Comparison of ENCODE assay signal across 21 mouse cellular contexts in the genomic region with DNA sequence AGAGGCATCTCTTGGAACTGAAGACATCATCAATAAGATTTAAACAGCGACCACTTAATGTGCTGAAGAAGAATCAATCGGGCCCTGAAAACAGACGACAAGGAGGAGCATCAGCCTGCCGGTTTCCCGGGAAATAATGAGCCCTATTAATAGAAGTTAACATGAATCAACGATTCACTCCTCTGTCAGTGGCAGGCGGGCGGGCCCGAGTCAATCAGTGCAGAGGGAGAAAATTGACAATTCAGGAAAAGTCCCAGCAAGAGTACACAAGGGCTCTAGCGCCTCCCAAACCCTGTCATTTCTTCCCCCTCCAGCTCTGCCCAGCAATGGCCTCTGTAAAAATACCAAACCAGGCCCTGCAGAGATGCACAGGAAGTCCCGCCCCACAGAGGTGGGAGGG.
A peak's percentile ranks its signal among the peaks of the same experiment; 100 is the strongest.
DNase-seq lines count a peak whose midpoint lies in the region; ATAC-seq and TF ChIP-seq lines count a peak whose summit lies in the region.
"Had no signal": no experiment of that assay in that cellular context is flagged by ENCODE, and none has a peak within 500 bp of the region (broad histone marks: within the 10 kb centered on the region; RNA-seq: fewer than 3 reads in every experiment).

No protein-coding gene starts in this region.

- WGBS in limb, embryonic 14.5 days, result 78% methylated on average over 11 of the region's 11 CpGs
- 90% methylated on average over 11 of the region's 11 CpGs for WGBS in limb, embryonic 10.5 days
- WGBS in midbrain, embryonic 14.5 days, result 68% methylated on average over 11 of the region's 11 CpGs

- no peaks in the 10 kb centered on the region for H3K9me3 ChIP-seq in limb, embryonic 14.5 days (ENCODE audit: control insufficient read depth, low read length)
- H3K9me3 ChIP-seq in limb, embryonic 10.5 days (replicated peaks), result no peaks in the 10 kb centered on the region
- no peaks in the 10 kb centered on the region for H3K9me3 ChIP-seq in midbrain, embryonic 14.5 days (ENCODE audit: control insufficient read depth, low read length)
- H3K9me3 ChIP-seq: embryonic facial prominence, embryonic 10.5 days; heart, embryonic 12.5 days; limb, embryonic 12.5 days had no signal

- H3K9ac ChIP-seq in limb, embryonic 14.5 days (ENCODE audit: low read depth, low read length, severe bottlenecking), result no peak overlapping the region
- no peak overlapping the region for H3K9ac ChIP-seq in midbrain, embryonic 14.5 days (replicated peaks; ENCODE audit: low read length)
- H3K9ac ChIP-seq: heart, embryonic 12.5 days; limb, embryonic 12.5 days; liver, postnatal 0 days had no signal

- H3K4me2 ChIP-seq in limb, embryonic 14.5 days (replicated peaks; ENCODE audit: low read depth, low read length, severe bottlenecking), result no peak overlapping the region
- no peak overlapping the region for H3K4me2 ChIP-seq in midbrain, embryonic 14.5 days (ENCODE audit: low read length)
- H3K4me2 ChIP-seq: heart, embryonic 12.5 days; limb, embryonic 12.5 days had no signal

- ATAC-seq in limb, embryonic 14.5 days (ENCODE audit: low FRiP score, low read depth), result 0 out of 2 replicates have a peak, but pooled peaks have one; percentile 26
- ATAC-seq in CD4-positive, CD25-positive, alpha-beta regulatory T cell, adult 4 months, result no peak
- no peak for ATAC-seq in cerebellum, adult (ENCODE audit: insufficient number of reproducible peaks, low FRiP score, low TSS enrichment)
- no peak for ATAC-seq in midbrain, embryonic 14.5 days (ENCODE audit: low FRiP score, low TSS enrichment)
- ATAC-seq: liver, postnatal 0 days; midbrain, embryonic 16.5 days had no signal

- H3K36me3 ChIP-seq in limb, embryonic 14.5 days (ENCODE audit: control insufficient read depth, insufficient read depth, low read length), result no peaks in the 10 kb centered on the region
- H3K36me3 ChIP-seq in limb, embryonic 10.5 days, result no peaks in the 10 kb centered on the region
- H3K36me3 ChIP-seq in midbrain, embryonic 14.5 days (ENCODE audit: control insufficient read depth, insufficient read depth, low read length), result no peaks in the 10 kb centered on the region
- H3K36me3 ChIP-seq: embryonic facial prominence, embryonic 10.5 days; heart, embryonic 12.5 days; limb, embryonic 12.5 days had no signal

- no peak for DNase-seq in limb, embryonic 14.5 days (ENCODE audit: low spot score)
- no peak for DNase-seq in limb, embryonic 10.5 days (ENCODE audit: low spot score)
- DNase-seq in testis, postnatal 14 days (ENCODE audit: low spot score), result peak; percentile 32
- DNase-seq in testis, postnatal 10 days (ENCODE audit: low spot score), result no peak
- peak; percentile 26 to 72 for DNase-seq in layer of hippocampus, adult 18-20 months (ENCODE audit: low spot score in 2 of 2)
- DNase-seq in midbrain, embryonic 14.5 days, result no peak
- DNase-seq: adrenal gland, adult 8-10 months; cerebellum, postnatal 10 days; heart, postnatal 4 days; liver, postnatal 0 days; retina, postnatal 1 day; thymus, adult 2 months had no signal

- H3K27me3 ChIP-seq in limb, embryonic 14.5 days (ENCODE audit: control insufficient read depth, insufficient read depth, low read length), result no peaks in the 10 kb centered on the region
- H3K27me3 ChIP-seq in limb, embryonic 10.5 days (ENCODE audit: low read depth, poor library complexity, severe bottlenecking), result no peaks in the 10 kb centered on the region
- H3K27me3 ChIP-seq in midbrain, embryonic 14.5 days (ENCODE audit: control insufficient read depth, insufficient read depth, low read length), result no peaks in the 10 kb centered on the region
- H3K27me3 ChIP-seq: heart, embryonic 12.5 days; limb, embryonic 12.5 days had no signal

- no peaks in the 10 kb centered on the region for H3K4me1 ChIP-seq in limb, embryonic 14.5 days (ENCODE audit: control insufficient read depth, insufficient read depth, low read length)
- H3K4me1 ChIP-seq in limb, embryonic 10.5 days, result no peaks in the 10 kb centered on the region
- no peaks in the 10 kb centered on the region for H3K4me1 ChIP-seq in midbrain, embryonic 14.5 days (ENCODE audit: control insufficient read depth, insufficient read depth, low read length)
- H3K4me1 ChIP-seq: heart, embryonic 12.5 days; limb, embryonic 12.5 days had no signal

- no peak for TF ChIP-seq POLR2A in limb, embryonic 14.5 days (IDR thresholded peaks at IDR 0.05; ENCODE audit: borderline replicate concordance, extremely low read depth, insufficient read depth, insufficient read length)

- no peak overlapping the region for H3K27ac ChIP-seq in limb, embryonic 14.5 days (replicated peaks; ENCODE audit: low read depth, low read length)
- H3K27ac ChIP-seq in limb, embryonic 10.5 days, result no peak overlapping the region
- H3K27ac ChIP-seq in midbrain, embryonic 14.5 days (replicated peaks; ENCODE audit: low read depth, low read length), result no peak overlapping the region
- H3K27ac ChIP-seq: embryonic facial prominence, embryonic 10.5 days; kidney, postnatal 0 days; left cerebral cortex, adult 2 months; limb, embryonic 12.5 days had no signal

- H3K4me3 ChIP-seq in limb, embryonic 14.5 days (replicated peaks; ENCODE audit: low read length), result no peak overlapping the region
- no peak overlapping the region for H3K4me3 ChIP-seq in limb, embryonic 10.5 days
- no peak overlapping the region for H3K4me3 ChIP-seq in midbrain, embryonic 14.5 days (replicated peaks; ENCODE audit: low read depth, low read length)
- H3K4me3 ChIP-seq: embryonic facial prominence, embryonic 10.5 days; erythroblast, embryonic 14.5 days; heart, embryonic 12.5 days; left cerebral cortex, adult 2 months; limb, embryonic 12.5 days had no signal

Comparison
In these comparisons a context has a peak if more than half of its experiments do, and no peak if none do; other contexts are left out.
1. DNase-seq: peak in testis, postnatal 14 days (single experiment) and layer of hippocampus, adult 18-20 months (2 of 2); none in limb, embryonic 14.5 days (single experiment), limb, embryonic 10.5 days (single experiment), testis, postnatal 10 days (single experiment) and midbrain, embryonic 14.5 days (single experiment).